Mouse (Mus musculus) testis, adult 2 months (tissue): ENCODE results near the gene Igdcc3.

Experiments used
- CTCF ChIP-seq: fragments of 200-500 bp; IDR thresholded peaks from 2 replicates; pipeline ENCODE4 v1.5.1; 2012; ENCODE audit warnings: low read depth, mild to moderate bottlenecking, inconsistent platforms, low read length, moderate library complexity; ENCODE audit not compliant: control insufficient read depth, insufficient read depth, insufficient replicate concordance
- POLR2A ChIP-seq: fragments of 200-500 bp; IDR thresholded peaks from 2 replicates; pipeline ENCODE4 v1.6.1; 2012; ENCODE audit warnings: low read depth, mild to moderate bottlenecking, inconsistent platforms, low read length, moderate library complexity; ENCODE audit not compliant: control insufficient read depth

DNA sequence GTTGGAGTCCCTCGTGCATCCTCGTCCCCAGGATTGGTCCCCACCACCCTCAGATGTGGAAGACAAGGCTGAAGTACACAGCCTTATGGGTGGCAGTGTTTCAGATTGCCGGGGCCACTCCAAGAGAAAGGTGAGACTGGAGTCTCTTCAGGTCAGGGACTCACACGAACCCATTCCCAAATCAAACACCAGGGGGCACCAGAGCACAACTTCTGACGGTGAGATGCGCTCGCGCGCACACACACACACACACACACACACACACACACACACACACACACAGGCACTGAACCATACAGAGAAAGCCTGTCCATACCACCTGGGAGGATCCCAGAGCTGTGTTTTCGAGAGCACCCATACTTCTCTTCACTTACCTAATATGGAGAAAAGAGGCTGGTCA, 7.2 kb upstream of the Igdcc3 start:
- TF ChIP-seq CTCF (peak; percentile 77), POLR2A (no peak)
